Mouse (Mus musculus): ENCODE results near the gene Pycr1. TPM values are rescaled to one million over a fixed set of nuclear protein-coding genes. Genes with fewer than 3 reads are reported as not detected.

Gene Pycr1
- polyA plus RNA-seq, 1 experiment from 2014 or later, result 45.6 TPM

Small RNA genes within 50 kb of the gene (microRNA-seq; reads per million reads assigned to microRNA genes)
- 1.0 reads per million for gene Mir6936

Other genes with a start within 250 kb of the Pycr1 start
- gene Nploc4, start 206.1 kb downstream of the Pycr1 start, polyA plus RNA-seq (2015; fragmentation: Nextera tagmentation; extraction: Ambion mirVana), result 34.3 and 37.6 TPM in 2 replicates
- 0.14 TPM in 1 of 2 replicates, not detected in the other for gene Tspan10, start 201.1 kb downstream of the Pycr1 start, polyA plus RNA-seq (2015; fragmentation: Nextera tagmentation; extraction: Ambion mirVana)
- 0.38 and 0.39 TPM in 2 replicates for gene Pde6g, start 190.3 kb downstream of the Pycr1 start, polyA plus RNA-seq (2015; fragmentation: Nextera tagmentation; extraction: Ambion mirVana)
- gene Oxld1, start 185.7 kb downstream of the Pycr1 start, polyA plus RNA-seq (2015; fragmentation: Nextera tagmentation; extraction: Ambion mirVana), result 12.2 and 12.4 TPM in 2 replicates
- gene Ccdc137, start 185.7 kb downstream of the Pycr1 start, polyA plus RNA-seq (2015; fragmentation: Nextera tagmentation; extraction: Ambion mirVana), result 37.1 and 41.7 TPM in 2 replicates
- 65.8 and 67.9 TPM in 2 replicates for gene Arl16, start 176.2 kb downstream of the Pycr1 start, polyA plus RNA-seq (2015; fragmentation: Nextera tagmentation; extraction: Ambion mirVana)
- gene Mrpl12, start 159.2 kb downstream of the Pycr1 start, polyA plus RNA-seq (2015; fragmentation: Nextera tagmentation; extraction: Ambion mirVana), result 120 and 124 TPM in 2 replicates
- 46.8 and 49.0 TPM in 2 replicates for gene Slc25a10, start 151.9 kb downstream of the Pycr1 start, polyA plus RNA-seq (2015; fragmentation: Nextera tagmentation; extraction: Ambion mirVana)
- 6.3 and 7.3 TPM in 2 replicates for gene Gcgr, start 113.1 kb downstream of the Pycr1 start, polyA plus RNA-seq (2015; fragmentation: Nextera tagmentation; extraction: Ambion mirVana)
- 245 TPM in 2 replicates for gene Mcrip1, start 94.0 kb downstream of the Pycr1 start, polyA plus RNA-seq (2015; fragmentation: Nextera tagmentation; extraction: Ambion mirVana)
- 0.59 and 0.94 TPM in 2 replicates for gene Ppp1r27, start 92.6 kb downstream of the Pycr1 start, polyA plus RNA-seq (2015; fragmentation: Nextera tagmentation; extraction: Ambion mirVana)
- gene P4hb, start 70.5 kb downstream of the Pycr1 start, polyA plus RNA-seq (2015; fragmentation: Nextera tagmentation; extraction: Ambion mirVana), result 775 and 791 TPM in 2 replicates
- gene Arhgdia, start 62.1 kb downstream of the Pycr1 start, polyA plus RNA-seq (2015; fragmentation: Nextera tagmentation; extraction: Ambion mirVana), result 530 and 555 TPM in 2 replicates
- 480 and 508 TPM in 2 replicates for gene Alyref, start 45.4 kb downstream of the Pycr1 start, polyA plus RNA-seq (2015; fragmentation: Nextera tagmentation; extraction: Ambion mirVana)
- gene Anapc11, start 45.3 kb downstream of the Pycr1 start, polyA plus RNA-seq (2015; fragmentation: Nextera tagmentation; extraction: Ambion mirVana), result 217 and 222 TPM in 2 replicates
- gene Npb, start 35.3 kb downstream of the Pycr1 start, polyA plus RNA-seq (2015; fragmentation: Nextera tagmentation; extraction: Ambion mirVana), result 2.3 and 2.8 TPM in 2 replicates
- 150 and 153 TPM in 2 replicates for gene Pcyt2, start 25.8 kb downstream of the Pycr1 start, polyA plus RNA-seq (2015; fragmentation: Nextera tagmentation; extraction: Ambion mirVana)
- gene Sirt7, start 18.5 kb downstream of the Pycr1 start, polyA plus RNA-seq (2015; fragmentation: Nextera tagmentation; extraction: Ambion mirVana), result 25.6 and 28.8 TPM in 2 replicates
- 27.0 and 28.9 TPM in 2 replicates for gene Mafg, start 10.2 kb downstream of the Pycr1 start, polyA plus RNA-seq (2015; fragmentation: Nextera tagmentation; extraction: Ambion mirVana)
- gene Myadml2, start 4.4 kb upstream of the Pycr1 start, polyA plus RNA-seq (2015; fragmentation: Nextera tagmentation; extraction: Ambion mirVana), result 0.36 and 1.3 TPM in 2 replicates
- gene Notum, start 17.4 kb upstream of the Pycr1 start, polyA plus RNA-seq (2015; fragmentation: Nextera tagmentation; extraction: Ambion mirVana), result 4.3 and 6.5 TPM in 2 replicates
- 128 and 129 TPM in 2 replicates for gene Aspscr1, start 29.2 kb upstream of the Pycr1 start, polyA plus RNA-seq (2015; fragmentation: Nextera tagmentation; extraction: Ambion mirVana)
- 139 and 145 TPM in 2 replicates for gene Cenpx, start 70.0 kb upstream of the Pycr1 start, polyA plus RNA-seq (2015; fragmentation: Nextera tagmentation; extraction: Ambion mirVana)
- gene Lrrc45, start 70.2 kb upstream of the Pycr1 start, polyA plus RNA-seq (2015; fragmentation: Nextera tagmentation; extraction: Ambion mirVana), result 66.2 and 75.4 TPM in 2 replicates
- gene Rac3, start 77.7 kb upstream of the Pycr1 start, polyA plus RNA-seq (2015; fragmentation: Nextera tagmentation; extraction: Ambion mirVana), result 66.2 and 70.5 TPM in 2 replicates
- gene Dcxr, start 83.5 kb upstream of the Pycr1 start, polyA plus RNA-seq (2015; fragmentation: Nextera tagmentation; extraction: Ambion mirVana), result 15.6 and 16.2 TPM in 2 replicates
- 7.7 and 10.1 TPM in 2 replicates for gene Cbr2, start 88.3 kb upstream of the Pycr1 start, polyA plus RNA-seq (2015; fragmentation: Nextera tagmentation; extraction: Ambion mirVana)
- 4.5 and 4.9 TPM in 2 replicates for gene Hmga1b, start 119.0 kb upstream of the Pycr1 start, polyA plus RNA-seq (2015; fragmentation: Nextera tagmentation; extraction: Ambion mirVana)
- gene Rfng, start 140.4 kb upstream of the Pycr1 start, polyA plus RNA-seq (2015; fragmentation: Nextera tagmentation; extraction: Ambion mirVana), result 43.8 and 48.4 TPM in 2 replicates
- 240 and 241 TPM in 2 replicates for gene Gps1, start 140.5 kb upstream of the Pycr1 start, polyA plus RNA-seq (2015; fragmentation: Nextera tagmentation; extraction: Ambion mirVana)
- gene Dus1l, start 152.6 kb upstream of the Pycr1 start, polyA plus RNA-seq (2015; fragmentation: Nextera tagmentation; extraction: Ambion mirVana), result 66.6 TPM in 2 replicates
- gene Fasn, start 180.8 kb upstream of the Pycr1 start, polyA plus RNA-seq (2015; fragmentation: Nextera tagmentation; extraction: Ambion mirVana), result 49.8 and 53.9 TPM in 2 replicates

Measured in limb, embryonic 13.5 days (tissue).